ENCODE assay signal across 8 mouse cellular contexts in the genomic region with DNA sequence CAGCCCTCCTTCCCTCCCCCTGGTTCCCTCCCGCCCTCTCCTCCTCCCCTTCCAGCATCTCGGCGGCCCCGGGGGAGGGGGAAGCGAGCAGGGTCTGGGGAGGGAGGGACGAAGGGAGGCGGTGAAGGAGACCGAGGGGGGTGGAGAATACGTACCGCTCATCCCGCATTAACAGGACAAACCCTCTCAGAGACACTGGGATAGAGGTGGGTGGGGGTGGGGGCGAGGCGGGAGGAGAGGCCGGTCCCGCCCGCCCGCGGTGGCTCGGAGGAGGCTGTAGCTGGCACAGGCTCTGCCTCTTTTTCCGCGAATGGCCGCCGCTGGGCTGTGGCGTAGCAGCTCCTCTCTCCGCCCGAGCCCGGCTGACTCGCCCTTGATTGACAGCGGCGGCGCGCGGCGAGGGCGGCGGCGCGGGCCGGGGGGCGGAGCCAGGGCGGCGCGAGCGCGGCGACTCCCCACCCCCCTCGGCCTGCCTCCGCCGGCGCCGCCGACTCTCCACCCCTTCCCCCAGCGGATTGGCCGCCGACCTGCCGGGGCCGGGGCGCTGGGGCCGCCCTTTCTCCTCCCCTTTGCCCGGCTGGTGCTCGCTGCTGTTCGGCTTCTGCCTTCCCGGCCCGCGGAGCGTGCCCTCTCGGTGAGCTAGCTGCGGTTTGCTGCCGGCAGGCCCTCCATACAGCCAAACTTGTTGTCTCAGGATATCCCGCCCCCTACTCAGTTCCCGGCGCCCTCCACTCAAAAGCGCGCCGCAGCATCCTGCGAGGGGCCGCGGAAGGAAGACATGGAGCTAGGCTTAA. TPM values are rescaled to one million over a fixed set of nuclear protein-coding genes. Genes with fewer than 3 reads are reported as not detected.
DNase-seq lines count a peak whose midpoint lies in the region; ATAC-seq and TF ChIP-seq lines count a peak whose summit lies in the region.

A gene (minus strand): TSS at position 369 of the 794 bp plus-strand sequence.

- DNase-seq in gastrocnemius, adult 8-10 months (ENCODE audit: low spot score in 2 of 2) = peak; percentile 77 to 92
- DNase-seq in hindlimb bud, embryonic 11.5 days (ENCODE audit: extremely low spot score, low read depth, low spot score) = peak; percentile 10
- DNase-seq in left cerebral cortex, adult 8-10 months (ENCODE audit: low spot score in 2 of 2) = peak; percentile 82 to 94
- DNase-seq in right cerebral cortex, postnatal 10 days (ENCODE audit: low spot score in 2 of 2) = peak; percentile 96
- peak; percentile 84 for DNase-seq in urinary bladder, postnatal 25 days (ENCODE audit: low spot score)

- peak; percentile 39; the same call in 1 of the 2 replicates for TF ChIP-seq POLR2A in cortical plate, adult 2 months (IDR thresholded peaks at IDR 0.05; ENCODE audit: extremely low read depth, insufficient read depth, low read length)

- no peak for TF ChIP-seq CTCF in cortical plate, adult 2 months (IDR thresholded peaks at IDR 0.05; ENCODE audit: extremely low read depth, insufficient read depth, low read length)

- H3K27me3 ChIP-seq in megakaryocyte, embryonic 14.5 days (replicated peaks) = no peaks in the 10 kb centered on the region

- H3K27ac ChIP-seq in cortical plate, adult 2 months (ENCODE audit: insufficient read depth, low read length) = peak within 1 kb of the TSS; percentile 96

- peaks cover 16% of the 10 kb centered on the region for H3K36me3 ChIP-seq in megakaryocyte, embryonic 14.5 days (replicated peaks; ENCODE audit: low read length)

- ATAC-seq in activated CD4-positive, CD25-positive, alpha-beta regulatory T cell, adult 4 months = peak; percentile 65

- H3K4me1 ChIP-seq in cortical plate, adult 2 months (ENCODE audit: control insufficient read depth, insufficient read depth, low read length) = peaks cover 4% of the 10 kb centered on the region; the same call in 1 of the 2 replicates
- H3K4me1 ChIP-seq in megakaryocyte, embryonic 14.5 days = peaks cover 42% of the 10 kb centered on the region

- H3K4me3 ChIP-seq in cortical plate, adult 2 months (ENCODE audit: insufficient read depth, low read length) = peak within 1 kb of the TSS; percentile 84
- peak within 1 kb of the TSS; percentile 98 for H3K4me3 ChIP-seq in megakaryocyte, embryonic 14.5 days (replicated peaks)

- H3K9me3 ChIP-seq in megakaryocyte, embryonic 14.5 days = no peaks in the 10 kb centered on the region

RNA-seq across cellular contexts. Expression of the gene that starts here (rescaled TPM):
- 10 to 100 TPM; 19.3 TPM for polyA plus RNA-seq in activated CD4-positive, CD25-positive, alpha-beta regulatory T cell, adult 4 months (2017; shearing (Covaris generic))
- 9.6 and 9.7 TPM in 2 replicates for polyA plus RNA-seq in cortical plate, adult 2 months (2012; rRNA removed)
- 10 to 100 TPM in 3 of 4 experiments, 1 to 10 TPM in 1; 9.9 to 13.7 (median 11.5) TPM for total RNA-seq in gastrocnemius, adult 8-10 months (2022)
- total RNA-seq in left cerebral cortex, adult 8-10 months (2022) = 10 to 100 TPM; 28.0 to 35.5 (median 31.6) TPM
- polyA plus RNA-seq in megakaryocyte, embryonic 14.5 days (2012; ENCODE audit: insufficient read depth, low replicate concordance) = 2.6 TPM in 1 of 2 replicates, not detected in the other

Comparison
In these comparisons a context has a peak if more than half of its experiments do, and no peak if none do; other contexts are left out.
1. Peak in every context shown above with its lines: DNase-seq, ATAC-seq, H3K4me3 ChIP-seq and H3K27ac ChIP-seq.
2. DNase-seq: peak in every context shown above with its lines; median percentile 96 in right cerebral cortex, postnatal 10 days; 88 in left cerebral cortex, adult 8-10 months; 84 in gastrocnemius, adult 8-10 months; 84 in urinary bladder, postnatal 25 days; 10 in hindlimb bud, embryonic 11.5 days.